Mouse (Mus musculus) cerebellum, adult 9-11 months (tissue): ENCODE measurements around the gene Vmn2r102.

Experiments
- DNase-seq: peaks from one replicate; pipeline ENCODE4 v3.0.0; 2022

Gene Vmn2r102

DNA sequence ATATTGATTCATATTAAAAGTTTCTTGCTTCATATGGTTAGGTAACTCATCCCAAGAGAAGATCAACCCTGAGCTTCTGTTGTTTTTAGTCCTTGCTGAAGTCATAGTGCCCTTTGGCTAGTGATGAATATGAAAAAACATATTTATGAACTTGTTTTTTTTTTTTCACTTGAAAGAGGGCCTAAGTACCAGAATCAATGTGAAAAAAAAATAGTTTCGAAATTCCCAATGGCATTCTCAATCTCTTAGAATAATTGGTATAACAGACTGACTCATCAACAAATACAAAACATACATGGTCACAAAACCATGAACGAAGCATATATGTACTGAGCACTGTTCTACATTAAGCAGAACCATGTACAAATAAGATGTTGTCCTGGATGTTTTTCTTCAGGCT, at the start of gene Vmn2r102:
Gene Vmn2r102, plus strand, starts transcription at position 301 of the 400 bp plus-strand sequence.
- DNase-seq, result no peak

DNA sequence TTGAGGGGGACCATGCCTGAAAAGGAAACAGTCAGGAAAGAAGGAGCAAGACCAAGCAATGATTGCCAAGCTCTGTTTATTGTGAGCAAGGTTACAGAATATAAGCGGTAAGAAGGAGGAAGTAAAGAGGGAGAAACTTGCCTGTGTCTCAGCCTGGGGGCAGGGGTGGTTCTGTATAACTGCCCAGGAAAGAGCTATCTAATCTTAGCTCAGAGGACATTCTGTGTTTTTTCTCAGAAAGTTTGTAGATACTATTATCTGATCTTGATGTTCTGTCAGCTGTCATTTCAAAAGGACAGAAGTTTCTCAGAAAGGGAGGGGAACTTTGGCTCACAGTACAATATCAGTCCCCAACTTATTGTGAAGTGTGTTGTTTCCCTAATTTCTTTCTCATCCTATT, 30.8 kb upstream of the Vmn2r102 start:
- no peak for DNase-seq

DNA sequence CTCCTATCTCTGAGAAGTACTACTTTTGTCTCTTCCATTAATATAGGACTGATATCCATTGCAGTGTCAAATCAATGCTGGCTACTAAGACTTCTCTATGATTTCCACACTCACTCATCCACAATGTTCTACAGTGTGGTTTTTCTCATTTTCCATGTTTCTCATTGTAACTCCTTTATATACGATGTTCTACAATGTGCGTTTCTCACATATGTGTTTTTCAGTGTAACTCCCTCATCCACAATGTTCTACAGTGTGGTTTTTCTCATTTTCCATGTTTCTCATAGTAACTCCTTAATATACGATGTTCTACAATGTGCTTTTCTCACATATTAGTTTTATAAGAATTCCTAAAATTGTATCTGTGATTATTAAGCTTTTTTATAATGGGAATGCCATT, 1.7 kb upstream of the Vmn2r102 start:
- DNase-seq, result no peak

- no peak for DNase-seq
Measured at GRCm38 (mm10) chr17:19692062-19692461, 31.9 kb downstream of the Vmn2r102 start.
